Mouse (Mus musculus) hindbrain, embryonic 11.5 days (tissue): ENCODE results near the gene Cldn22. TPM values are rescaled to one million over a fixed set of nuclear protein-coding genes. Genes with fewer than 3 reads are reported as not detected.
"Not testable (repeated sequence)": the region's sequence is repeated elsewhere in the genome, so short reads cannot be mapped to it uniquely, and the experiment has no call there.

ENCODE experiments used
- ATAC-seq: fragments of 200-750 bp; cut with Nextera tagmentation; 2 replicates; pipeline ENCODE4 v1.8.0; 2017; ENCODE audit warnings: mild to moderate bottlenecking, moderate TSS enrichment, moderate library complexity; ENCODE audit not compliant: low FRiP score
- DNase-seq: peaks from one replicate; pipeline ENCODE4 v3.0.0-alpha.2; 2015; ENCODE audit warnings: low spot score
- H3K27ac ChIP-seq: fragments of 300-500 bp; sonication (generic); 2 replicates; pipeline ENCODE4 v1.5.1; 2014; ENCODE audit warnings: mild to moderate bottlenecking, low read depth, low read length
- H3K27me3 ChIP-seq: fragments of 300-500 bp; sonication (generic); 2 replicates; pipeline ENCODE4 v1.6.1; 2014; ENCODE audit warnings: mild to moderate bottlenecking, low read length, moderate library complexity, mixed read lengths; ENCODE audit not compliant: control insufficient read depth, insufficient read depth
- H3K36me3 ChIP-seq: fragments of 300-500 bp; sonication (generic); 2 replicates; pipeline ENCODE4 v1.6.1; 2014; ENCODE audit warnings: mild to moderate bottlenecking, low read length, moderate library complexity, mixed read lengths; ENCODE audit not compliant: control insufficient read depth, insufficient read depth
- H3K4me1 ChIP-seq: fragments of 300-500 bp; sonication (generic); replicated peaks from 2 replicates; pipeline ENCODE4 v1.6.1; 2014; ENCODE audit warnings: low read length, mixed read lengths; ENCODE audit not compliant: control insufficient read depth, insufficient read depth
- H3K4me2 ChIP-seq: fragments of 300-500 bp; sonication (generic); replicated peaks from 2 replicates; pipeline ENCODE4 v1.6.1; 2014; ENCODE audit warnings: mild to moderate bottlenecking, low read depth, low read length
- H3K4me3 ChIP-seq: fragments of 300-500 bp; sonication (generic); 2 replicates; pipeline ENCODE4 v1.5.1; 2014; ENCODE audit warnings: low read depth, low read length
- H3K9ac ChIP-seq: fragments of 300-500 bp; sonication (generic); 2 replicates; pipeline ENCODE4 v1.6.1; 2014; ENCODE audit warnings: low read depth, low read length
- H3K9me3 ChIP-seq: fragments of 300-500 bp; sonication (generic); 2 replicates; pipeline ENCODE4 v1.6.1; 2016; ENCODE audit warnings: low read length; ENCODE audit not compliant: control insufficient read depth
- WGBS: fragments of 180-500 bp; shearing (Covaris S2); extraction: QIAGEN DNeasy Blood & Tissue Kit; methylation state at CpG from one replicate; pipeline ENCODE4 v1.1.7; 2014; 5-methylcytosine and 5-hydroxymethylcytosine counted together
- polyA plus RNA-seq: library from polyadenylated mRNA; unstranded; fragments of >200 nt; fragmentation: Nextera tagmentation; extraction: Ambion mirVana; gene quantifications from 2 replicates; pipeline ENCODE4 v1.2.1, GENCODE M21; 2014

Gene Cldn22
- polyA plus RNA-seq, 1 experiment from 2014 or later, result not detected

DNA sequence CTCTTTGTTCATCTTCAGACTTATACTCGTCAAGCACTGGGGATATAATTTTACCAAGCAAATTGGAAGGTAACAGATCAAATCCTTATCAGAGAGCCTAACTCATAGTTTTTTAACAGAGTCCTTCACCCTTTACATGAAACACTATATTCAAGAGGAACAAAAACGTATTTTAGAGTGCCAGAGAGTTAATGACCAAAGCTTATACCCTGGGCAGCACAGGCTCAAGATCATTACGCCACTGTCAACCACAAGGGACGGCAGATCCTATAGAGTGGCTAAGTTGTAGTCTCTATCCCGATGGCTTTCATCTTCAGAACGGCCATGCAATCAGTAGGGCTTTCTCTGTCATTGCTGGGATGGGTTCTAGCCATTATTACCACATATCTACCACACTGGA lies 2.4 kb upstream of the Cldn22 start, which contains the start of gene Cldn24:
TSS of gene Cldn24 (plus strand) at position 301 of the 400 bp plus-strand sequence.
- Histone ChIP-seq H3K9me3 (no peaks in the 10 kb centered on the region), H3K4me3 (no peak within 1 kb of the TSS), H3K4me2 (no peak within 1 kb of the TSS), H3K27ac (no peak within 1 kb of the TSS), H3K9ac (no peak within 1 kb of the TSS), H3K4me1 (no peaks in the 10 kb centered on the region), H3K36me3 (no peaks in the 10 kb centered on the region), H3K27me3 (no peaks in the 10 kb centered on the region)
- 83% methylated on average over 6 of the region's 6 CpGs for WGBS
- no peak for DNase-seq
- ATAC-seq, result no peak

DNA sequence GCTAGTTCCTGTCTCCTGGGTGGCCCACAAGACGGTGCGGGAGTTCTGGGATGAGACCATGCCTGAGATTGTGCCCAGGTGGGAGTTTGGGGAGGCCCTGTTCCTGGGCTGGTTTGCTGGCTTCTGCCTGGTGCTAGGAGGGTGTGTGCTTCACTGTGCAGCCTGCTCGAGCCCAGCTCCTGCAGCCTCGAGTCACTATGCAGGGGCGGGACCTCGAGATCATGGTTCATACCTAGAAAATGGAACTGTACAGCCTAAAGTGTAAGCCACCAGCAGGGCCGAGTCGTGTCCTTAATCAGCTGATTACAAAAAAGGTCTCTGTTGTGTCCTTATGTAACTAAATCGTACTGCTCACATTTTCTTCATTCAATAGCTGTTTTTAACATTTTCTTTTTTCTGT lies 1.7 kb upstream of the Cldn22 start:
- not testable (repeated sequence) for H3K27me3 ChIP-seq, H3K4me3 ChIP-seq, H3K4me1 ChIP-seq, DNase-seq, H3K9ac ChIP-seq, H3K36me3 ChIP-seq, H3K27ac ChIP-seq, H3K9me3 ChIP-seq, H3K4me2 ChIP-seq, ATAC-seq
- 91% methylated on average over 7 of the region's 9 CpGs for WGBS

DNA sequence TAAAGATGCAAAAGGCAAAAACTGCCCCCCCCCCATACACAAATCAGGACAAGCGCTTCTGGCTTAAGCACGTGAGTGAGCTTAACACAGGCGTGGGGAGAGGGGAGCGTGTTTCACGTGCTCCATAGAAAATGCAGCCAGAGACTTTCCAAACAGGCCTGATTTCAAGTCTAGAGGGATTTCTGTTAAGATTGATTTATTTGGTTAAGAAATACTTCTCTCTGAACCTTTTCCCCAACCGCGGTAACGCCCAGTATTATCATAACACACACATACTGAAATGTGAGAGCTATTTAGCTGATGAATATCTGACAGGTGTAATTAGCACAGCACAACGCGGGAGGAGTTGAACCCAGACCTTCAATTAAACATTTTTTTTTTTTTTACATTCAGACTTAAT lies 505 bp upstream of the Cldn22 start:
- DNase-seq (no peak), ATAC-seq (no peak)
- H3K27ac ChIP-seq, result no peak overlapping the region
- H3K4me3 ChIP-seq, result no peak overlapping the region
- no peaks in the 10 kb centered on the region for H3K4me1 ChIP-seq
- H3K9ac ChIP-seq, result no peak overlapping the region
- WGBS, result 80% methylated on average over 10 of the region's 10 CpGs
- no peaks in the 10 kb centered on the region for H3K36me3 ChIP-seq
- no peak overlapping the region for H3K4me2 ChIP-seq
- H3K27me3 ChIP-seq, result no peaks in the 10 kb centered on the region
- no peaks in the 10 kb centered on the region for H3K9me3 ChIP-seq

DNA sequence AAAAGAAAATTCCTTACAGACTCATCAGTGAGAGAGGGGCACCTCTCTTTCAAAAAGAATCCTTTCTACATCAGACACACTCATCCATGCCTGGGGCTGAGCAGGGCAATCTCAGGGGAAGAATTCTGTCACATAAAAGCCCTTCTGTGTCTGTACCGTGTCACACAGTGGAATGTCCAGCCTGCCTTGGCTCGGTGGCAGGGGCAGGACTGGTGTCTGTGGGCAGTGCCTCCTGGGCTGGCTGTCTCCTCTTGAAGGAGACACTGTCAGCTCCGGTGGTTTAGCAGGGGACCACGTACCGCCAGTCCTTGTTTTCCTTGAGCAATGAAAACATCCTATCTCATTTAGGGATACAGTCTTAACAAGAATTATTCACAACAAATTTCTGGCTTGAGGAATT lies 1.3 kb downstream of the Cldn22 start:
- no peak overlapping the region for H3K4me3 ChIP-seq
- DNase-seq, result no peak
- H3K4me1 ChIP-seq, result no peaks in the 10 kb centered on the region
- ATAC-seq, result no peak
- WGBS, result 56% methylated on average over 5 of the region's 5 CpGs
- no peaks in the 10 kb centered on the region for H3K9me3 ChIP-seq
- H3K27ac ChIP-seq, result no peak overlapping the region
- no peak overlapping the region for H3K4me2 ChIP-seq
- no peaks in the 10 kb centered on the region for H3K36me3 ChIP-seq
- H3K9ac ChIP-seq, result no peak overlapping the region
- H3K27me3 ChIP-seq, result no peaks in the 10 kb centered on the region

DNA sequence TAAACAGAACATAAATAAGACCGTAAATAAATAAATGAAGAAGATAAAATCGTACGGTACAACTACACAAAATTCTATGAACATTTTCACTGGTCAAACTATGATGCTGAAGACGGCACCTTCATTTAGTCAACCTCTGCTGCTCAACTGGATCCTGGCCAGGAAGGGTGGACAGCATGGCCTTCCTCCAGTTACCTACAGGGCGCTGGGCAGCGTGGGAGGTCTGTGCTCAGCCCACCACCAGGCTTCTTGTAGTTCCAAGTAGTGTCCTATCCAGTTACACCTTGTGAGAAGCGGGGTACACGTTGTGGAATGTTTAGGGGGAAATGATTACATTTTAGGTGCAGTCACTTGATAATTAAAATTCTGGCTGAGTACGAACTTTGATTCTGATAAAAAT lies 2.6 kb downstream of the Cldn22 start:
- no peaks in the 10 kb centered on the region for H3K4me1 ChIP-seq
- H3K4me2 ChIP-seq, result no peak overlapping the region
- no peak for ATAC-seq
- no peak for DNase-seq
- H3K36me3 ChIP-seq, result no peaks in the 10 kb centered on the region
- H3K9me3 ChIP-seq, result no peaks in the 10 kb centered on the region
- no peak overlapping the region for H3K27ac ChIP-seq
- no peak overlapping the region for H3K4me3 ChIP-seq
- H3K9ac ChIP-seq, result no peak overlapping the region
- no peaks in the 10 kb centered on the region for H3K27me3 ChIP-seq
- WGBS, result 84% methylated on average over 9 of the region's 9 CpGs

DNA sequence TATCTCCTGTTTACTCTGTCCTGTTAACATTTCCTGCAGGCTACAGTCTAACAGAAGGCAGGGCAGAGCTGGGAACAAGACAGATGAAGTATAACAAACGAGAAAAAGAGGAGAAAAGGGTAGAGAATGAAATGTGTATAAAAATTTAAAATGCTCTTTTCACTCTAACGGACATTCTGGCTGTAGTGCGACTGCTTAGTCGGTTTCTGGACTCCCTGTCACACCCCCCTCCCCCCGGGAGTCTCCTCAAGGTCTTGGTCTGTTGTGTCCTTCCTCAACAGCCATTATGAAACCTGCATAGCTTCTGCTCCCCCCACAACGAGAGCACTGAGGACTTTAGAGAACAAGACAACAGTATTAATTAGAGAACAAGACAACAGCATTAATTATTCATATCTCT lies 8.3 kb downstream of the Cldn22 start:
- no peaks in the 10 kb centered on the region for H3K27me3 ChIP-seq
- H3K27ac ChIP-seq, result no peak overlapping the region
- 86% methylated on average over 6 of the region's 6 CpGs for WGBS
- H3K4me2 ChIP-seq, result no peak overlapping the region
- no peak for DNase-seq
- H3K9ac ChIP-seq, result no peak overlapping the region
- ATAC-seq, result no peak
- H3K36me3 ChIP-seq, result no peaks in the 10 kb centered on the region
- no peak overlapping the region for H3K4me3 ChIP-seq
- no peaks in the 10 kb centered on the region for H3K4me1 ChIP-seq
- no peaks in the 10 kb centered on the region for H3K9me3 ChIP-seq

DNA sequence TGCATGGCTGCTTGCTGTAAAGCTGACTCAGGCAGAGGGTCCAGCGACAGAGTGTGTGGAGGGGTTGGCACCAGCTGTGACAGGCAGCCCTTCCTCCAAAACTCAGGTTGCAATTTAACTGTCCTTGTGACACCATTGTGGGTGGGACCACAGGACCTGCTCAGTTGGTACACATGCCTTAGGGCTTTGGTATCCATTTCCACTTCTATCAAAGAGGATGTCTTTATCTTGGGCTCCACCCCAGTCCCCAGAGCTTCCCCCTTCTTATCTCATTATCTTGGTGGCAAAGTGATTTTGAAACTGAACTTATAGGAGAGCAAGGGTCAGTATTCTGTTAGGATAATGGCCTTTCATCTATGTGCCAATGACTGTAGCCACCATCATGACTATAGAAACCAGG lies 9.7 kb downstream of the Cldn22 start:
- no peak overlapping the region for H3K4me2 ChIP-seq
- ATAC-seq, result no peak
- WGBS, result 94% methylated on average over 1 of the region's 1 CpGs
- H3K9ac ChIP-seq, result no peak overlapping the region
- no peak overlapping the region for H3K27ac ChIP-seq
- no peaks in the 10 kb centered on the region for H3K36me3 ChIP-seq
- H3K9me3 ChIP-seq, result no peaks in the 10 kb centered on the region
- no peak overlapping the region for H3K4me3 ChIP-seq
- no peak for DNase-seq
- H3K27me3 ChIP-seq, result no peaks in the 10 kb centered on the region
- no peaks in the 10 kb centered on the region for H3K4me1 ChIP-seq

DNA sequence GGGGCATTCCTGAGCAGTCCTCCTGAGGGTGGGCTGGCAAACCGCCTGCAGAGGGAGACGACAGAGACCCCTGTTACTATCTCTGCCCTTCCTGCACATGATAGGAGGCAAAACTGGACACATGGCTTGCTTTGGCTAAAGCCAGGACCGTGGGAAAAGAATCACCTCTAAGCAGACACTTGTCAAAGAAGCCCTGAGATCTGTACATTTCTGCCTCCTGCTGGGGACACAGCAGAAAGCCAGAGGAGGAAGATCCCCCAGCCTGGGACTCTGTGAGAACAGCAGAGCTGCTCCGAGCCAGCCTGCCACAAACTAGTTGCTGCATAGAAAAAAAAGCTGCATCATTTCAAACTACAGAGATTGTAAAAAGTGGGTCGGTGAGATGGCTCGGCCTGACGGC lies 18.8 kb downstream of the Cldn22 start:
- 80% methylated on average over 7 of the region's 7 CpGs for WGBS
- Histone ChIP-seq H3K4me3 (no peak overlapping the region), H3K36me3 (peaks cover 2% of the 10 kb centered on the region; the same call in 1 of the 2 replicates), H3K4me2 (no peak overlapping the region), H3K9me3 (no peaks in the 10 kb centered on the region), H3K9ac (no peak overlapping the region), H3K27me3 (no peaks in the 10 kb centered on the region), H3K27ac (no peak overlapping the region), H3K4me1 (no peaks in the 10 kb centered on the region)
- no peak for DNase-seq
- no peak for ATAC-seq

DNA sequence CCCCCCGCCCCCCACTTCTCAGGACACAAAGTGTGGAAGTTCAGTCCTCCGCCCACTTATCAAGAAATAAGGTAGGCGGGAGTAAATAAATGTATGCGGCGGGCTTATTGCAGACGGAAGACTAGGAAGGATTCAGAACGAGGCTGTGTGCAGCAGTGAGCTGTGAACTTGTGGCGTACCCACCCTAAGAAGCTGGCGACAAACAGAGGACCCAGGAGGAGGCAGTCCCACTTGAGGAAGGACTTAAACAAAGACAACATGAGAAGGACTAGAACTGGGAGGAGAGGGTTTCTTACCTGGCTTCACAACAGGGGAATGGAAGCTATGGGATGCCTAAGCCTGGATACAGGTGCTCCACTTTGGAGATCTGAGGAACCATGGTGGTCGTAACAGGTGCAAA lies 19.4 kb downstream of the Cldn22 start:
- Histone ChIP-seq H3K36me3 (peaks cover 2% of the 10 kb centered on the region; the same call in 1 of the 2 replicates), H3K9me3 (no peaks in the 10 kb centered on the region), H3K27ac (no peak overlapping the region), H3K4me2 (no peak overlapping the region), H3K4me3 (no peak overlapping the region), H3K9ac (no peak overlapping the region), H3K4me1 (no peaks in the 10 kb centered on the region), H3K27me3 (no peaks in the 10 kb centered on the region)
- ATAC-seq (no peak), DNase-seq (no peak)
- 93% methylated on average over 10 of the region's 10 CpGs for WGBS
